Comparison of ENCODE assay signal across 19 mouse cellular contexts in genomic region chr1:79759006-79759405, GRCm38 (mm10). TPM values are rescaled to one million over a fixed set of nuclear protein-coding genes. Genes with fewer than 3 reads are reported as not detected.
DNase-seq lines count a peak whose midpoint lies in the region; ATAC-seq and TF ChIP-seq lines count a peak whose summit lies in the region.
"Had no signal": no experiment of that assay in that cellular context is flagged by ENCODE, and none has a peak within 500 bp of the region (broad histone marks: within the 10 kb centered on the region; RNA-seq: fewer than 3 reads in every experiment).

No protein-coding gene starts in this region.

- no peak for DNase-seq in forebrain, postnatal 0 days
- DNase-seq in forebrain, embryonic 14.5 days (ENCODE audit: low spot score): no peak
- DNase-seq in hindbrain, postnatal 0 days (ENCODE audit: low spot score): no peak
- DNase-seq in hindbrain, embryonic 10.5 days (ENCODE audit: low spot score): no peak
- DNase-seq in kidney, adult 11 months: no peak
- DNase-seq: adrenal gland, postnatal 14 days; cerebellum, adult 8-10 months; heart, postnatal 4 days; lung, adult 18-20 months; lung, postnatal 10 days; thymus, adult 2 months; thymus, postnatal 4 days had no signal

- no peaks in the 10 kb centered on the region for H3K36me3 ChIP-seq in forebrain, postnatal 0 days (ENCODE audit: insufficient read depth)
- H3K36me3 ChIP-seq in forebrain, embryonic 14.5 days (ENCODE audit: control insufficient read depth, insufficient read depth, low read length): no peaks in the 10 kb centered on the region
- H3K36me3 ChIP-seq in hindbrain, postnatal 0 days (ENCODE audit: insufficient read depth, low read length): no peaks in the 10 kb centered on the region
- H3K36me3 ChIP-seq in hindbrain, embryonic 10.5 days: no peaks in the 10 kb centered on the region
- H3K36me3 ChIP-seq in myocyte (ENCODE audit: control insufficient read depth, insufficient read depth): no peaks in the 10 kb centered on the region
- H3K36me3 ChIP-seq: heart, embryonic 10.5 days; intestine, embryonic 15.5 days; limb, embryonic 13.5 days; liver, embryonic 12.5 days had no signal

- no peak for TF ChIP-seq POLR2A in embryonic fibroblast, embryonic 13.5 days (IDR thresholded peaks at IDR 0.05; ENCODE audit: low read depth, low read length)
- TF ChIP-seq POLR2A in myocyte (IDR thresholded peaks at IDR 0.05; ENCODE audit: insufficient read length, low read depth): no peak

- no peak for ATAC-seq in forebrain, postnatal 0 days
- no peak for ATAC-seq in forebrain, embryonic 14.5 days
- no peak for ATAC-seq in hindbrain, postnatal 0 days
- ATAC-seq: intestine, embryonic 15.5 days; liver, embryonic 12.5 days had no signal

- no peak for TF ChIP-seq CTCF in forebrain, postnatal 0 days (IDR thresholded peaks at IDR 0.05; ENCODE audit: low read depth)
- TF ChIP-seq CTCF in hindbrain, postnatal 0 days (IDR thresholded peaks at IDR 0.05; ENCODE audit: low read depth): no peak
- no peak for TF ChIP-seq CTCF in embryonic fibroblast, embryonic 13.5 days (IDR thresholded peaks at IDR 0.05; ENCODE audit: borderline replicate concordance, insufficient read depth, low read length)

- H3K4me2 ChIP-seq in forebrain, postnatal 0 days (ENCODE audit: low read depth): peak overlapping the region; percentile 92
- no peak overlapping the region for H3K4me2 ChIP-seq in forebrain, embryonic 14.5 days (ENCODE audit: low read length)
- peak overlapping the region; percentile 98; the same call in 1 of the 2 replicates for H3K4me2 ChIP-seq in hindbrain, postnatal 0 days (ENCODE audit: low read depth, low read length)
- peak overlapping the region; percentile 72 for H3K4me2 ChIP-seq in myocyte (ENCODE audit: low read depth)

- no peak overlapping the region for H3K4me3 ChIP-seq in forebrain, postnatal 0 days (ENCODE audit: low read depth, low read length)
- H3K4me3 ChIP-seq in forebrain, embryonic 14.5 days (ENCODE audit: low read depth, low read length): no peak overlapping the region
- no peak overlapping the region for H3K4me3 ChIP-seq in hindbrain, postnatal 0 days (ENCODE audit: low read length)
- H3K4me3 ChIP-seq in hindbrain, embryonic 10.5 days: no peak overlapping the region
- peak overlapping the region; percentile 9; the same call in 1 of the 2 replicates for H3K4me3 ChIP-seq in embryonic fibroblast, embryonic 13.5 days (ENCODE audit: insufficient read depth, low read length)
- H3K4me3 ChIP-seq in myocyte: peak overlapping the region; percentile 93
- H3K4me3 ChIP-seq: heart, embryonic 10.5 days; intestine, embryonic 15.5 days; limb, embryonic 13.5 days; liver, embryonic 12.5 days had no signal

- H3K4me1 ChIP-seq in forebrain, postnatal 0 days (ENCODE audit: insufficient read depth): peaks cover 24% of the 10 kb centered on the region
- peaks cover 14% of the 10 kb centered on the region for H3K4me1 ChIP-seq in forebrain, embryonic 14.5 days (ENCODE audit: control insufficient read depth, insufficient read depth, low read length)
- H3K4me1 ChIP-seq in hindbrain, postnatal 0 days (ENCODE audit: insufficient read depth, low read length): peaks cover 15% of the 10 kb centered on the region
- peaks cover 19% of the 10 kb centered on the region for H3K4me1 ChIP-seq in hindbrain, embryonic 10.5 days (replicated peaks)
- peaks cover 10% of the 10 kb centered on the region; the same call in 1 of the 2 replicates for H3K4me1 ChIP-seq in embryonic fibroblast, embryonic 13.5 days (ENCODE audit: control insufficient read depth, insufficient read depth, low read length)

- no peaks in the 10 kb centered on the region for H3K27me3 ChIP-seq in forebrain, postnatal 0 days (ENCODE audit: insufficient read depth, low read length)
- no peaks in the 10 kb centered on the region for H3K27me3 ChIP-seq in forebrain, embryonic 14.5 days (replicated peaks; ENCODE audit: control insufficient read depth, insufficient read depth, low read length)
- no peaks in the 10 kb centered on the region for H3K27me3 ChIP-seq in hindbrain, postnatal 0 days (ENCODE audit: insufficient read depth, low read length)
- no peaks in the 10 kb centered on the region for H3K27me3 ChIP-seq in hindbrain, embryonic 10.5 days (ENCODE audit: insufficient read depth, poor library complexity, severe bottlenecking)
- H3K27me3 ChIP-seq in myocyte (ENCODE audit: control insufficient read depth, insufficient read depth, insufficient read length): no peaks in the 10 kb centered on the region
- H3K27me3 ChIP-seq: intestine, embryonic 15.5 days; limb, embryonic 13.5 days; liver, embryonic 12.5 days had no signal

- H3K9ac ChIP-seq in forebrain, postnatal 0 days: no peak overlapping the region
- no peak overlapping the region for H3K9ac ChIP-seq in forebrain, embryonic 14.5 days (ENCODE audit: low read length)
- no peak overlapping the region for H3K9ac ChIP-seq in hindbrain, postnatal 0 days (replicated peaks; ENCODE audit: low read length)
- H3K9ac ChIP-seq: intestine, embryonic 15.5 days; limb, embryonic 13.5 days; liver, embryonic 12.5 days had no signal

- no peak overlapping the region for H3K27ac ChIP-seq in forebrain, postnatal 0 days (ENCODE audit: low read depth, low read length)
- no peak overlapping the region for H3K27ac ChIP-seq in forebrain, embryonic 14.5 days (ENCODE audit: low read depth, low read length)
- no peak overlapping the region for H3K27ac ChIP-seq in hindbrain, postnatal 0 days
- no peak overlapping the region for H3K27ac ChIP-seq in hindbrain, embryonic 10.5 days
- peak overlapping the region; percentile 90 for H3K27ac ChIP-seq in embryonic fibroblast, embryonic 13.5 days (ENCODE audit: insufficient read depth, low read length)
- H3K27ac ChIP-seq: heart, embryonic 10.5 days; intestine, embryonic 15.5 days; limb, embryonic 13.5 days; liver, embryonic 12.5 days; stomach, postnatal 0 days had no signal

- H3K79me2 ChIP-seq in myocyte (ENCODE audit: control insufficient read depth, insufficient read depth): peaks cover 54% of the 10 kb centered on the region

- no peak overlapping the region for H3ac ChIP-seq in myocyte (ENCODE audit: control insufficient read depth, insufficient read length)

- H3K9me3 ChIP-seq in forebrain, postnatal 0 days (ENCODE audit: low read length): no peaks in the 10 kb centered on the region
- H3K9me3 ChIP-seq in forebrain, embryonic 14.5 days (replicated peaks; ENCODE audit: control insufficient read depth, low read length): no peaks in the 10 kb centered on the region
- H3K9me3 ChIP-seq in hindbrain, postnatal 0 days (ENCODE audit: low read length): no peaks in the 10 kb centered on the region
- no peaks in the 10 kb centered on the region for H3K9me3 ChIP-seq in hindbrain, embryonic 10.5 days
- H3K9me3 ChIP-seq: heart, embryonic 10.5 days; intestine, embryonic 15.5 days; limb, embryonic 13.5 days; liver, embryonic 12.5 days had no signal

- 31% methylated on average over 2 of the region's 2 CpGs for WGBS in forebrain, postnatal 0 days
- WGBS in forebrain, embryonic 14.5 days: 45% methylated on average over 2 of the region's 2 CpGs
- WGBS in hindbrain, postnatal 0 days: 39% methylated on average over 2 of the region's 2 CpGs
- 68% methylated on average over 2 of the region's 2 CpGs for WGBS in hindbrain, embryonic 10.5 days

TF ChIP-seq in myocyte, 11 proteins besides CTCF, POLR2A, EP300 and RAD21:
- no peak for TF ChIP-seq SRF (IDR thresholded peaks at IDR 0.05; ENCODE audit: control insufficient read depth, insufficient read length, low read depth)
- TF ChIP-seq CEBPB (IDR thresholded peaks at IDR 0.05; ENCODE audit: insufficient read depth, poor library complexity, severe bottlenecking): no peak
- no peak for TF ChIP-seq TCF12 (IDR thresholded peaks at IDR 0.05; ENCODE audit: insufficient read depth, poor library complexity, severe bottlenecking)
- no peak for TF ChIP-seq E2F4 (IDR thresholded peaks at IDR 0.05; ENCODE audit: insufficient read depth)
- no peak for TF ChIP-seq USF1 (IDR thresholded peaks at IDR 0.05; ENCODE audit: low read depth)
- TF ChIP-seq MYOD1 (IDR thresholded peaks at IDR 0.05; ENCODE audit: control insufficient read depth in 1 of 3, insufficient read length in 2 of 3, low read depth in 2 of 3): no peak
- no peak for TF ChIP-seq POLR2AphosphoS2 (IDR thresholded peaks at IDR 0.05; ENCODE audit: insufficient read length, low read depth)
- no peak for TF ChIP-seq MYOG (IDR thresholded peaks at IDR 0.05; ENCODE audit: control insufficient read depth in 1 of 3, insufficient read depth in 1 of 3, insufficient read length in 2 of 3, low read depth in 2 of 3)
- no peak for TF ChIP-seq MAX (IDR thresholded peaks at IDR 0.05; ENCODE audit: low read depth)
- TF ChIP-seq TCF3 (IDR thresholded peaks at IDR 0.05; ENCODE audit: insufficient read length, low read depth): no peak
- TF ChIP-seq REST (IDR thresholded peaks at IDR 0.05; ENCODE audit: insufficient read depth, insufficient read length): no peak

RNA-seq across cellular contexts. Expression of gene Mrpl44, which starts 16.8 kb away (rescaled TPM):
- total RNA-seq in forebrain, postnatal 0 days (2014; rRNA removed): 37.3 and 46.5 TPM in 2 replicates
- polyA plus RNA-seq in forebrain, postnatal 0 days (2015; fragmentation: Nextera tagmentation; extraction: Ambion mirVana): 33.3 and 34.8 TPM in 2 replicates
- polyA plus RNA-seq in forebrain, embryonic 14.5 days (2014; fragmentation: Nextera tagmentation; extraction: Ambion mirVana): 42.7 and 46.6 TPM in 2 replicates
- total RNA-seq in hindbrain, postnatal 0 days (2014; rRNA removed): 27.0 and 29.5 TPM in 2 replicates
- 35.3 and 37.2 TPM in 2 replicates for polyA plus RNA-seq in hindbrain, postnatal 0 days (2015; fragmentation: Nextera tagmentation; extraction: Ambion mirVana)
- 59.1 and 64.5 TPM in 2 replicates for polyA plus RNA-seq in hindbrain, embryonic 10.5 days (2016; fragmentation: Nextera tagmentation; extraction: Ambion mirVana)
- polyA plus RNA-seq in embryonic fibroblast, embryonic 13.5 days (2011; ENCODE audit: insufficient read length, low read depth, missing spikeins): 14.2 and 17.3 TPM in 2 replicates
- 32.6 TPM for polyA plus RNA-seq in myocyte (2012; fragmentation: generic; extraction: Trizol)

RNA-seq across cellular contexts. Expression of gene Wdfy1, which starts 16.9 kb away (rescaled TPM):
- 69.2 and 90.1 TPM in 2 replicates for total RNA-seq in forebrain, postnatal 0 days (2014; rRNA removed)
- 47.0 and 72.8 TPM in 2 replicates for polyA plus RNA-seq in forebrain, postnatal 0 days (2015; fragmentation: Nextera tagmentation; extraction: Ambion mirVana)
- polyA plus RNA-seq in forebrain, embryonic 14.5 days (2014; fragmentation: Nextera tagmentation; extraction: Ambion mirVana): 69.8 and 75.5 TPM in 2 replicates
- total RNA-seq in hindbrain, postnatal 0 days (2014; rRNA removed): 68.0 and 77.7 TPM in 2 replicates
- 73.6 and 75.3 TPM in 2 replicates for polyA plus RNA-seq in hindbrain, postnatal 0 days (2015; fragmentation: Nextera tagmentation; extraction: Ambion mirVana)
- polyA plus RNA-seq in hindbrain, embryonic 10.5 days (2016; fragmentation: Nextera tagmentation; extraction: Ambion mirVana): 41.0 and 44.9 TPM in 2 replicates
- 76.3 and 89.7 TPM in 2 replicates for polyA plus RNA-seq in embryonic fibroblast, embryonic 13.5 days (2011; ENCODE audit: insufficient read length, low read depth, missing spikeins)
- 28.6 TPM for polyA plus RNA-seq in myocyte (2012; fragmentation: generic; extraction: Trizol)

Comparison
In these comparisons a context has a peak if more than half of its experiments do, and no peak if none do; other contexts are left out.
1. H3K4me3 ChIP-seq: peak in embryonic fibroblast, embryonic 13.5 days (single experiment) and myocyte (single experiment); none in forebrain, postnatal 0 days (single experiment), forebrain, embryonic 14.5 days (single experiment), hindbrain, postnatal 0 days (single experiment) and hindbrain, embryonic 10.5 days (single experiment).